Mouse (Mus musculus): ENCODE results near the gene Nfe2l3. TPM values are rescaled to one million over a fixed set of nuclear protein-coding genes. Genes with fewer than 3 reads are reported as not detected.

The Nfe2l3 gene
- polyA plus RNA-seq, 1 experiment from 2014 or later, result 4.0 TPM

- H3K9ac ChIP-seq (ENCODE audit: low read depth, low read length), result no peak overlapping the region
- H3K9me3 ChIP-seq (ENCODE audit: control insufficient read depth, low read length), result no peaks in the 10 kb centered on the region
- H3K4me1 ChIP-seq (ENCODE audit: control insufficient read depth, insufficient read depth, low read length), result no peaks in the 10 kb centered on the region
- peaks cover 49% of the 10 kb centered on the region for H3K36me3 ChIP-seq (ENCODE audit: control insufficient read depth, insufficient read depth, low read length)
- no peak overlapping the region for H3K27ac ChIP-seq (replicated peaks; ENCODE audit: low read depth, low read length)
- no peak for ATAC-seq (ENCODE audit: low read depth)
- no peak overlapping the region for H3K4me2 ChIP-seq (ENCODE audit: low read depth, low read length)
- no peak for DNase-seq (ENCODE audit: low spot score)
- no peaks in the 10 kb centered on the region for H3K27me3 ChIP-seq (replicated peaks; ENCODE audit: control insufficient read depth, insufficient read depth, low read length)
- no peak overlapping the region for H3K4me3 ChIP-seq (ENCODE audit: low read depth, low read length)
- 85% methylated on average over 8 of the region's 8 CpGs for WGBS
Observed at GRCm38 (mm10) chr6:51457770-51458387, 25.4 kb downstream of the Nfe2l3 start.

- peak; percentile 19; the same call in 1 of the 2 replicates for ATAC-seq (ENCODE audit: low read depth)
- 49% methylated on average over 2 of the region's 2 CpGs for WGBS
- H3K27me3 ChIP-seq (replicated peaks; ENCODE audit: control insufficient read depth, insufficient read depth, low read length), result no peaks in the 10 kb centered on the region
- H3K9me3 ChIP-seq (ENCODE audit: control insufficient read depth, low read length), result no peaks in the 10 kb centered on the region
- H3K9ac ChIP-seq (ENCODE audit: low read depth, low read length), result no peak overlapping the region
- H3K4me2 ChIP-seq (ENCODE audit: low read depth, low read length), result no peak overlapping the region
- no peak for DNase-seq (ENCODE audit: low spot score)
- peaks cover 59% of the 10 kb centered on the region for H3K36me3 ChIP-seq (ENCODE audit: control insufficient read depth, insufficient read depth, low read length)
- H3K4me1 ChIP-seq (ENCODE audit: control insufficient read depth, insufficient read depth, low read length), result no peaks in the 10 kb centered on the region; the same call in 1 of the 2 replicates
- no peak overlapping the region for H3K4me3 ChIP-seq (ENCODE audit: low read depth, low read length)
- H3K27ac ChIP-seq (replicated peaks; ENCODE audit: low read depth, low read length), result no peak overlapping the region
Observed at GRCm38 (mm10) chr6:51458925-51459312, 26.4 kb downstream of the Nfe2l3 start.

DNA sequence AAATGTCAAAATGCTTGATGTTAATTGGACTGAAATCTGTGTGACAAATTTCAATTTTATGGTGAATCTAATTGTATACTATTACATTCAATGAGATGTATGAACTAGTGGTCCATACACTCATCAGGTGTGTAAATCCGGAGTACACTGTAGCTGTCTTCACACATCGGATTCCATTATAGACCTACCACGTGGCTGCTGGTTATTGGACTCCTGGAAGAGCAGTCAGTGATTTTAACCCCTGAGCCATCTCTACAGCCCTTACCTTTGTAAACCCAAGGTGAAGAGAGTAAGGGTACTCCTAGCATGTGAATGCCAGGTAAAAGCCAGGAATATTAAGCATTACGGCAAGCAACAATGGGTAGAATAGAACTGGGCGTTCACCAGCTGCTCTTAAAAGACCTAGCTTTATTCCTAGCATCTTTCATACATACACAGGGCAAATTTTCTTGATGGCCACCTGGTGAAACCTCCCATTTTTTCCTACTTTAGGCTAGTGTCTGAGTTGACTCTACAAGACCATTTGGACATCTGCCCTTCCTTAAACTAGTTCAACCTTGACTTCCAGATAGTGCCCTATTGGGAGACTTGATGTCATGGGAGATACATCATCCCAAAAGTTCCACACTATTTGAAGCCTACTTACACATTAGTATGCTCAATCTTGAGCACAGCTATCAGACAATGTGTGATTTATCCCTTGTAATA, 27.0 kb downstream of the Nfe2l3 start:
- DNase-seq (ENCODE audit: low spot score) (no peak), ATAC-seq (ENCODE audit: low read depth) (peak; percentile 19)
- Histone ChIP-seq H3K27ac (replicated peaks; ENCODE audit: low read depth, low read length) (no peak overlapping the region), H3K9ac (ENCODE audit: low read depth, low read length) (no peak overlapping the region), H3K4me3 (ENCODE audit: low read depth, low read length) (no peak overlapping the region), H3K4me1 (ENCODE audit: control insufficient read depth, insufficient read depth, low read length) (no peaks in the 10 kb centered on the region; the same call in 1 of the 2 replicates), H3K27me3 (replicated peaks; ENCODE audit: control insufficient read depth, insufficient read depth, low read length) (no peaks in the 10 kb centered on the region), H3K4me2 (ENCODE audit: low read depth, low read length) (no peak overlapping the region), H3K36me3 (ENCODE audit: control insufficient read depth, insufficient read depth, low read length) (peaks cover 65% of the 10 kb centered on the region), H3K9me3 (ENCODE audit: control insufficient read depth, low read length) (no peaks in the 10 kb centered on the region)
- WGBS, result 43% methylated on average over 5 of the region's 5 CpGs

DNA sequence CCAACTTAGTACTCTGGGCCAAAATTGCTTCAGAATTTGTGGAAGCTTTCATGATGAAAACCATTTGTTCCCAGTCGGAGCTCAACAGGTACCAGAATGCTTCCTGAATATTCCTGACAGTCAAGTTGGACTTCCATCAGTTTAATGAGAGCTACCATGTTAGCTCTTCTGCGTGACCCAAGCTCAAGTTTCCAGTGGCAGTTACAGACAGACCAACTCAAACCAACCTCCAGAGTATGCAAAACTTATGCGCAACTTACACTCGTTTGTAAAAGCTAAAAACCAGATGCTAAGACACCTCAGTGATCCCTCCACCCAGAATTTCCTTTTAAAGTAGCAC, 27.5 kb downstream of the Nfe2l3 start:
- H3K4me2 ChIP-seq (ENCODE audit: low read depth, low read length), result no peak overlapping the region
- WGBS, result 71% methylated on average over 4 of the region's 4 CpGs
- no peak overlapping the region for H3K27ac ChIP-seq (replicated peaks; ENCODE audit: low read depth, low read length)
- ATAC-seq (ENCODE audit: low read depth) (no peak), DNase-seq (ENCODE audit: low spot score) (no peak)
- H3K36me3 ChIP-seq (ENCODE audit: control insufficient read depth, insufficient read depth, low read length), result peaks cover 70% of the 10 kb centered on the region
- H3K9ac ChIP-seq (ENCODE audit: low read depth, low read length), result no peak overlapping the region
- no peaks in the 10 kb centered on the region for H3K9me3 ChIP-seq (ENCODE audit: control insufficient read depth, low read length)
- no peaks in the 10 kb centered on the region for H3K27me3 ChIP-seq (replicated peaks; ENCODE audit: control insufficient read depth, insufficient read depth, low read length)
- no peak overlapping the region for H3K4me3 ChIP-seq (ENCODE audit: low read depth, low read length)
- H3K4me1 ChIP-seq (ENCODE audit: control insufficient read depth, insufficient read depth, low read length), result no peaks in the 10 kb centered on the region; the same call in 1 of the 2 replicates

- WGBS, result 76% methylated on average over 3 of the region's 3 CpGs
- Histone ChIP-seq H3K27me3 (replicated peaks; ENCODE audit: control insufficient read depth, insufficient read depth, low read length) (no peaks in the 10 kb centered on the region), H3K9ac (ENCODE audit: low read depth, low read length) (no peak overlapping the region), H3K9me3 (ENCODE audit: control insufficient read depth, low read length) (no peaks in the 10 kb centered on the region), H3K4me1 (ENCODE audit: control insufficient read depth, insufficient read depth, low read length) (no peaks in the 10 kb centered on the region; the same call in 1 of the 2 replicates), H3K4me2 (ENCODE audit: low read depth, low read length) (no peak overlapping the region), H3K36me3 (ENCODE audit: control insufficient read depth, insufficient read depth, low read length) (peaks cover 74% of the 10 kb centered on the region), H3K27ac (replicated peaks; ENCODE audit: low read depth, low read length) (no peak overlapping the region), H3K4me3 (ENCODE audit: low read depth, low read length) (no peak overlapping the region)
- ATAC-seq (ENCODE audit: low read depth), result no peak
- DNase-seq (ENCODE audit: low spot score), result no peak
Observed at GRCm38 (mm10) chr6:51460363-51460762, 27.9 kb downstream of the Nfe2l3 start.

GRCm38 (mm10) chr6:51467649-51468048, 35.2 kb downstream of the Nfe2l3 start:
- ATAC-seq (ENCODE audit: low read depth) (no peak), DNase-seq (ENCODE audit: low spot score) (peak; percentile 71)
- Histone ChIP-seq H3K4me3 (ENCODE audit: low read depth, low read length) (peak overlapping the region; percentile 100), H3K4me2 (ENCODE audit: low read depth, low read length) (peak overlapping the region; percentile 67), H3K27me3 (replicated peaks; ENCODE audit: control insufficient read depth, insufficient read depth, low read length) (no peaks in the 10 kb centered on the region), H3K9ac (ENCODE audit: low read depth, low read length) (peak overlapping the region; percentile 100), H3K27ac (replicated peaks; ENCODE audit: low read depth, low read length) (peak overlapping the region; percentile 100), H3K4me1 (ENCODE audit: control insufficient read depth, insufficient read depth, low read length) (peaks cover 20% of the 10 kb centered on the region), H3K9me3 (ENCODE audit: control insufficient read depth, low read length) (no peaks in the 10 kb centered on the region), H3K36me3 (ENCODE audit: control insufficient read depth, insufficient read depth, low read length) (peaks cover 47% of the 10 kb centered on the region)
- under 1% methylated on average over 2 of the region's 2 CpGs for WGBS

GRCm38 (mm10) chr6:51468891-51469561, 36.6 kb downstream of the Nfe2l3 start:
- ATAC-seq (ENCODE audit: low read depth) (peak; percentile 16; the same call in 1 of the 2 replicates), DNase-seq (ENCODE audit: low spot score) (peak; percentile 82)
- H3K9me3 ChIP-seq (ENCODE audit: control insufficient read depth, low read length), result no peaks in the 10 kb centered on the region
- H3K9ac ChIP-seq (ENCODE audit: low read depth, low read length), result peak overlapping the region; percentile 100
- under 1% methylated on average over 49 of the region's 63 CpGs for WGBS
- peaks cover 49% of the 10 kb centered on the region for H3K36me3 ChIP-seq (ENCODE audit: control insufficient read depth, insufficient read depth, low read length)
- H3K4me3 ChIP-seq (ENCODE audit: low read depth, low read length), result peak overlapping the region; percentile 100
- peaks cover 30% of the 10 kb centered on the region for H3K4me1 ChIP-seq (ENCODE audit: control insufficient read depth, insufficient read depth, low read length)
- H3K4me2 ChIP-seq (ENCODE audit: low read depth, low read length), result peak overlapping the region; percentile 67
- H3K27ac ChIP-seq (replicated peaks; ENCODE audit: low read depth, low read length), result peak overlapping the region; percentile 100
- H3K27me3 ChIP-seq (replicated peaks; ENCODE audit: control insufficient read depth, insufficient read depth, low read length), result no peaks in the 10 kb centered on the region

DNA sequence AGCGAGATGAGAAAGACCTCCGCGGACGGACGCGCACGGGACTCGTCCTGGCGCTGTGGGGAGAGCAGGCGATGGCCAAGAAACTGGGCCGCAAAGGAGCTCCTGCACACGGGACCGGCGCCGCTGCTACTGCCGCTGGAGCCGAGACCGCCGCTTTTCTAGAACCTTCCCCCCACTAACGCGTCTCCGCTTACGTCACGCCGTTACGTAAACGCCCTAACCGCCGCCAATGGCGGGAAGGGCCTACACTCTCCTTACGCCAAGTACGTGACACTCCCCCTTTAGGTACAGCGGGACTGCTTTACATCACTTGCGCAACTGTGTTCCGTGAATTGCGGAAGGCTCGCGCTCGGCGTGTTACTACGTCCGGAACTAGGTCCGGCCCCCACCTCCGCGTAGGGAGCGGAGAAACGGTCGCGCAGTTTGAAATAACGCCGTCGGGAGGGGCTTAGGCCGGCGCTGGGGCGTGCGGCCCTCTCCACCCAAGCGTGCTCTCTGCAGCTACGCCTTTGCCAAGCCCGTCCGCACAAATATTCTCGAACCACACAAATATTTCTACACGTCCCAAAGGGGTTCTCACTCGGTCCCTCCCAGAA, 37.3 kb downstream of the Nfe2l3 start, which contains the start of gene Hnrnpa2b1:
TSS of gene Hnrnpa2b1 (minus strand) at position 180 of the 596 bp plus-strand sequence.
- 0% methylated on average over 45 of the region's 63 CpGs for WGBS

More for the DNA sequence above, 37.3 kb downstream of the Nfe2l3 start, which contains the start of gene Hnrnpa2b1:
- DNase-seq (ENCODE audit: low spot score), result peak; percentile 100
- Histone ChIP-seq H3K4me2 (ENCODE audit: low read depth, low read length) (peak within 1 kb of the TSS; percentile 75), H3K9ac (ENCODE audit: low read depth, low read length) (peak within 1 kb of the TSS; percentile 100), H3K4me1 (ENCODE audit: control insufficient read depth, insufficient read depth, low read length) (peaks cover 30% of the 10 kb centered on the region), H3K36me3 (ENCODE audit: control insufficient read depth, insufficient read depth, low read length) (peaks cover 49% of the 10 kb centered on the region), H3K27ac (replicated peaks; ENCODE audit: low read depth, low read length) (peak within 1 kb of the TSS; percentile 100), H3K27me3 (replicated peaks; ENCODE audit: control insufficient read depth, insufficient read depth, low read length) (no peaks in the 10 kb centered on the region), H3K4me3 (ENCODE audit: low read depth, low read length) (peak within 1 kb of the TSS; percentile 100), H3K9me3 (ENCODE audit: control insufficient read depth, low read length) (no peaks in the 10 kb centered on the region)
- ATAC-seq (ENCODE audit: low read depth), result peak; percentile 92

Measured in embryonic facial prominence, embryonic 14.5 days (tissue).